Mouse (Mus musculus): ENCODE measurements around the gene 2310050C09Rik. TPM values are rescaled to one million over a fixed set of nuclear protein-coding genes. Genes with fewer than 3 reads are reported as not detected.
A peak's percentile ranks its signal among the peaks of the same experiment; 100 is the strongest.

The 2310050C09Rik gene
- polyA plus RNA-seq (2012; rRNA removed), result 4.0 TPM in 1 of 2 replicates, not detected in the other

GRCm38 (mm10) chr3:92870116-92870515, at the start of gene 2310050C09Rik:
2310050C09Rik (minus strand) TSS chr3:92870216.
- H3K4me1 ChIP-seq (ENCODE audit: control insufficient read depth, insufficient read depth, low read length), result no peaks in the 10 kb centered on the region
- WGBS, result 66% methylated on average over 4 of the region's 4 CpGs
- H3K4me3 ChIP-seq (replicated peaks; ENCODE audit: extremely low read depth, low read depth, low read length), result no peak within 1 kb of the TSS
- DNase-seq, result no peak
- TF ChIP-seq POLR2A (IDR thresholded peaks at IDR 0.05; ENCODE audit: borderline replicate concordance, extremely low read depth, low read depth, low read length) (no peak), CTCF (IDR thresholded peaks at IDR 0.05; ENCODE audit: insufficient read depth, low read length) (no peak)

DNA sequence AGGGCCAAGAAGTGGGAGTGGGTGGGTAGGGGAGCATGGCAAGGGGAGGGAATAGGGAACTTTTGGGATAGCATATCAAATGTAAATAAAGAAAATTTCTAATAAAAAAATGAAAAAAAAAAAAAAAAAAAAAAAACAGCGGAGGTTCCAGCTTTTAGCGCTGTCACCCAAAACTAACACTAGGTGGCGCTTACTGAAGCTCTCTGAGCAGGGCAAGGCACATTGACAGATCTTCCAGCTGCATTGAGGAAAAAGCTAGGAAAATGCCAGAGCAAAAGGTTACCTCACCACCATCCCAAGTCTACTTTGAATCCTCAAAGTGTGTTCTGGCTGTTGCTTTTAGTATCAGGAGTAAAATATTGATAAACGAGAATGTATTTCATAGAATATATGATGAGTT, 37.6 kb upstream of the 2310050C09Rik start:
- Histone ChIP-seq H3K4me3 (replicated peaks; ENCODE audit: extremely low read depth, low read depth, low read length) (no peak overlapping the region), H3K4me1 (ENCODE audit: control insufficient read depth, insufficient read depth, low read length) (no peaks in the 10 kb centered on the region)
- 19% methylated on average over 4 of the region's 4 CpGs for WGBS
- DNase-seq, result no peak
- TF ChIP-seq POLR2A (IDR thresholded peaks at IDR 0.05; ENCODE audit: borderline replicate concordance, extremely low read depth, low read depth, low read length) (no peak), CTCF (IDR thresholded peaks at IDR 0.05; ENCODE audit: insufficient read depth, low read length) (peak; percentile 44; the same call in 1 of the 2 replicates)

- no peak for DNase-seq
- TF ChIP-seq CTCF (IDR thresholded peaks at IDR 0.05; ENCODE audit: insufficient read depth, low read length), result no peak
- no peak for TF ChIP-seq POLR2A (IDR thresholded peaks at IDR 0.05; ENCODE audit: borderline replicate concordance, extremely low read depth, low read depth, low read length)
- no peak overlapping the region for H3K4me3 ChIP-seq (replicated peaks; ENCODE audit: extremely low read depth, low read depth, low read length)
- H3K4me1 ChIP-seq (ENCODE audit: control insufficient read depth, insufficient read depth, low read length), result no peaks in the 10 kb centered on the region
- 41% methylated on average over 3 of the region's 3 CpGs for WGBS
Observed at GRCm38 (mm10) chr3:92905182-92905581, 35.2 kb upstream of the 2310050C09Rik start.

GRCm38 (mm10) chr3:92903640-92904039, 33.6 kb upstream of the 2310050C09Rik start:
- TF ChIP-seq POLR2A (IDR thresholded peaks at IDR 0.05; ENCODE audit: borderline replicate concordance, extremely low read depth, low read depth, low read length) (no peak), CTCF (IDR thresholded peaks at IDR 0.05; ENCODE audit: insufficient read depth, low read length) (no peak)
- no peak for DNase-seq
- H3K4me3 ChIP-seq (replicated peaks; ENCODE audit: extremely low read depth, low read depth, low read length), result no peak overlapping the region
- WGBS, result 29% methylated on average over 4 of the region's 4 CpGs
- H3K4me1 ChIP-seq (ENCODE audit: control insufficient read depth, insufficient read depth, low read length), result no peaks in the 10 kb centered on the region

- no peak overlapping the region for H3K4me3 ChIP-seq (replicated peaks; ENCODE audit: extremely low read depth, low read depth, low read length)
- H3K4me1 ChIP-seq (ENCODE audit: control insufficient read depth, insufficient read depth, low read length), result no peaks in the 10 kb centered on the region
- DNase-seq, result peak; percentile 12
- 14% methylated on average over 3 of the region's 3 CpGs for WGBS
- peak; percentile 38; the same call in 1 of the 2 replicates for TF ChIP-seq CTCF (IDR thresholded peaks at IDR 0.05; ENCODE audit: insufficient read depth, low read length)
- no peak for TF ChIP-seq POLR2A (IDR thresholded peaks at IDR 0.05; ENCODE audit: borderline replicate concordance, extremely low read depth, low read depth, low read length)
Observed at GRCm38 (mm10) chr3:92902992-92903391, 33.0 kb upstream of the 2310050C09Rik start.

- H3K4me1 ChIP-seq (ENCODE audit: control insufficient read depth, insufficient read depth, low read length), result no peaks in the 10 kb centered on the region
Observed at GRCm38 (mm10) chr3:92894489-92894888, 24.5 kb upstream of the 2310050C09Rik start.

GRCm38 (mm10) chr3:92894063-92894462, 24.0 kb upstream of the 2310050C09Rik start:
- peak; percentile 9 for DNase-seq

More at GRCm38 (mm10) chr3:92894489-92894888, 24.5 kb upstream of the 2310050C09Rik start:
- WGBS, result 36% methylated on average over 1 of the region's 1 CpGs
- TF ChIP-seq CTCF (IDR thresholded peaks at IDR 0.05; ENCODE audit: insufficient read depth, low read length) (no peak), POLR2A (IDR thresholded peaks at IDR 0.05; ENCODE audit: borderline replicate concordance, extremely low read depth, low read depth, low read length) (no peak)
- no peak for DNase-seq
- H3K4me3 ChIP-seq (replicated peaks; ENCODE audit: extremely low read depth, low read depth, low read length), result no peak overlapping the region

DNA sequence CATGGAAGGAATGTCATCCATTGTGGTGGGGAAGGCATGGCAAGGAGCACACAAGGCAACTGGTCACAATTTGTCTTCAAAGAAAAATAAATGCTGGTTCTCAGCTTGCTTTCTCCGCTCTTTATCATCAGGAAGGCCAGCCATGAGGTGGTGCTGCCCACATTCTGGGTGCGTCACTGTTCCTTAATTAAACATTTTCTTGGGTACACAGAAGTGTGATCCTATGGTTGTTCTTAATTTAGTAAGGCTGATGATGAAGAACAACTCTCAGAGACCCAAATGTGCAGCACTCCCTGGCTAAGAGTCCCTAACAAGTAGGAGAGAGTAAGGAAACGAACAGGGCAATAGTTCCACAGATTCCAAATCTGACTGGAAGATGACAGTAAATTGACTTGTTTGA, 4.2 kb upstream of the 2310050C09Rik start:
- no peaks in the 10 kb centered on the region for H3K4me1 ChIP-seq (ENCODE audit: control insufficient read depth, insufficient read depth, low read length)
- no peak for DNase-seq
- no peak for TF ChIP-seq CTCF (IDR thresholded peaks at IDR 0.05; ENCODE audit: insufficient read depth, low read length)
- no peak overlapping the region for H3K4me3 ChIP-seq (replicated peaks; ENCODE audit: extremely low read depth, low read depth, low read length)
- 69% methylated on average over 3 of the region's 3 CpGs for WGBS

More at GRCm38 (mm10) chr3:92894063-92894462, 24.0 kb upstream of the 2310050C09Rik start:
- WGBS, result 43% methylated on average over 3 of the region's 3 CpGs
- Histone ChIP-seq H3K4me3 (replicated peaks; ENCODE audit: extremely low read depth, low read depth, low read length) (no peak overlapping the region), H3K4me1 (ENCODE audit: control insufficient read depth, insufficient read depth, low read length) (no peaks in the 10 kb centered on the region)
- no peak for TF ChIP-seq CTCF (IDR thresholded peaks at IDR 0.05; ENCODE audit: insufficient read depth, low read length)
- no peak for TF ChIP-seq POLR2A (IDR thresholded peaks at IDR 0.05; ENCODE audit: borderline replicate concordance, extremely low read depth, low read depth, low read length)

DNA sequence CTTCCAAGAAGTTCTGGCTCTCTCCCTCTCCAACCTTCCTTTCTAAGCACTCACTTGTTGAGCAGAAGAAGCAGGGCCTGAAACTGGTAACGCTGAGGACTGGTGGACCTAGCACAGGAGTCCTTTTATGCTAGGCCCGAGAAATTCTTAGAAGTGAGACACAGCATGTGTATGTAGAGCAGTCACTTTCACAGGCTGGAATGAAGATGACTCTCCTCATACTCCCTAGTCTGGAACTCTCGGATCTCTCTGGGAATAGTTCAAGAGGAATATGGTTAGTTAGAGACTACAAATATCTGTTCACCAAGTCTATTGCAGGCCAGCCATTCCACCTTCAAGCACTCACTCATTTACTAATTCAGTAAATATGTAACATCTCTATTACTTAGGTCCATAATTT, 18.8 kb downstream of the 2310050C09Rik start, which contains the start of gene Lce1l:
Gene Lce1l, minus strand, starts transcription at position 101 of the 400 bp plus-strand sequence.
- WGBS, result 75% methylated on average over 3 of the region's 3 CpGs
- no peak for TF ChIP-seq CTCF (IDR thresholded peaks at IDR 0.05; ENCODE audit: insufficient read depth, low read length)
- TF ChIP-seq POLR2A (IDR thresholded peaks at IDR 0.05; ENCODE audit: borderline replicate concordance, extremely low read depth, low read depth, low read length), result no peak
- DNase-seq, result no peak
- Histone ChIP-seq H3K4me3 (replicated peaks; ENCODE audit: extremely low read depth, low read depth, low read length) (no peak within 1 kb of the TSS), H3K4me1 (ENCODE audit: control insufficient read depth, insufficient read depth, low read length) (no peaks in the 10 kb centered on the region)

GRCm38 (mm10) chr3:92827108-92827507, 42.9 kb downstream of the 2310050C09Rik start, which contains the start of gene Kprp:
Kprp (minus strand) TSS chr3:92827247.
- DNase-seq, result no peak
- Histone ChIP-seq H3K4me1 (ENCODE audit: control insufficient read depth, insufficient read depth, low read length) (no peaks in the 10 kb centered on the region), H3K4me3 (replicated peaks; ENCODE audit: extremely low read depth, low read depth, low read length) (no peak within 1 kb of the TSS)
- 4% methylated on average over 1 of the region's 1 CpGs for WGBS
- TF ChIP-seq POLR2A (IDR thresholded peaks at IDR 0.05; ENCODE audit: borderline replicate concordance, extremely low read depth, low read depth, low read length) (no peak), CTCF (IDR thresholded peaks at IDR 0.05; ENCODE audit: insufficient read depth, low read length) (no peak)

Data from lung, adult 2 months (tissue).